8 mouse cellular contexts compared by ENCODE assay signal in the genomic region with DNA sequence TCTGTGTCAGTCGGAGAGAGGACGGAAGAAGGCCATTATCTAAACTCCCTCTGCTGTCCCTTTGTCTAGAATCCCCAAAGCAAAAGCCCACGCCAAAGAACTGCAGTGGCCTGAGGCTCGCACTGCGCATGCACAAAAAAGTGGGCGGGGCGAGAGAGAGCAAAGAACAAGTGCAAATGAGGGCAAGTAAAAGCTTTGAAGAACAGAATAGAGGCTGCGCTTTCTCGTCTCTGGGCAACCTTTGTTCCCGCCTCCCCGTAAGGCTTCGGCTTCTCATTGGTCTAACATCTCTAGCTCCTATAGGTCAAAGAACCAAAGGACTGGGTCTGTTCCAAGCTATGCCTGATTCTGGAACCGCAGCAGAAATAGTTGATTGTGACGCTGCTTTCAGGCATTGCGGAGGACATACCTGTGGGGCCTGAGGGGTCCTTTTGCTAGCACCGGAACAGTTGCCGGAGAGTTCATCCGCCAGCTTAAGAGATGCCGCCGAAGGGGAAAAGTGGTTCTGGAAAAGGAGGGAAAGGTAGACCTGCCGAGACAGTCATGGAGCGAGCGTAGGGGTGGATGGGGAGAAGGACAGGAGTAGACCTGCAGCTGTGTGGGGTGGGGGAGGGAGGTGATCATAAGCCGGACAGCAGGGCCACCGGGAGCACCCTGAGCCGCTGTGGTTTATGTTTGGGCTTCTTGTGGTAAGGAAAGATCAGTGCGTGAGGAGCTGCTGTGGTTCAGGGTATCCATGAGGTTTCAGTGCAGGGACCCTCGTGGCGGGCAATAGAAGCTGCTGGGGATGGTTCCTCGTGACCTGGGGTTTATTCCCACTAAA. TPM values are rescaled to one million over a fixed set of nuclear protein-coding genes. Genes with fewer than 3 reads are reported as not detected.
DNase-seq lines count a peak whose midpoint lies in the region; ATAC-seq lines count a peak whose summit lies in the region.

A gene (plus strand): TSS at position 406 of the 823 bp plus-strand sequence.

- peak; percentile 99 for ATAC-seq in megakaryocyte progenitor cell, adult 5-6 weeks (replicated peaks; ENCODE audit: poor library complexity)

- DNase-seq in adipocyte (ENCODE audit: low spot score), result peak; percentile 98
- DNase-seq in embryo, embryonic 10 days (ENCODE audit: low spot score), result peak; percentile 96
- peak; percentile 89 for DNase-seq in gastrocnemius, postnatal 10 days
- DNase-seq in induced T-regulatory cell, adult 2 months (ENCODE audit: low read depth), result peak; percentile 95
- DNase-seq in left cerebral cortex, adult 9 months (ENCODE audit: low spot score in 2 of 2), result peak; percentile 95 to 97
- peak; percentile 87 for DNase-seq in right cerebral cortex, postnatal 14 days
- peak; percentile 75 to 89 for DNase-seq in urinary bladder, postnatal 36 days (ENCODE audit: low spot score in 2 of 2)

RNA-seq across cellular contexts. Expression of the gene that starts here (rescaled TPM):
- total RNA-seq in gastrocnemius, postnatal 10 days (2021), result 10 to 100 TPM; 21.2 to 27.5 TPM
- total RNA-seq in megakaryocyte progenitor cell, adult 5-6 weeks (2015), result 54.6 and 65.3 TPM in 2 replicates
- 102 and 124 TPM in 2 replicates for total RNA-seq in megakaryocyte progenitor cell, adult 5-6 weeks (2017)

Comparison
In these comparisons a context has a peak if more than half of its experiments do, and no peak if none do; other contexts are left out.
1. Peak in every context shown above with its lines: DNase-seq and ATAC-seq.